Mouse (Mus musculus): ENCODE measurements around the gene Mtif2. TPM values are rescaled to one million over a fixed set of nuclear protein-coding genes. Genes with fewer than 3 reads are reported as not detected.
"Not testable (repeated sequence)": the region's sequence is repeated elsewhere in the genome, so short reads cannot be mapped to it uniquely, and the experiment has no call there.

Mtif2 gene
- polyA plus RNA-seq, 1 experiment from 2014 or later = 20.2 TPM

DNA sequence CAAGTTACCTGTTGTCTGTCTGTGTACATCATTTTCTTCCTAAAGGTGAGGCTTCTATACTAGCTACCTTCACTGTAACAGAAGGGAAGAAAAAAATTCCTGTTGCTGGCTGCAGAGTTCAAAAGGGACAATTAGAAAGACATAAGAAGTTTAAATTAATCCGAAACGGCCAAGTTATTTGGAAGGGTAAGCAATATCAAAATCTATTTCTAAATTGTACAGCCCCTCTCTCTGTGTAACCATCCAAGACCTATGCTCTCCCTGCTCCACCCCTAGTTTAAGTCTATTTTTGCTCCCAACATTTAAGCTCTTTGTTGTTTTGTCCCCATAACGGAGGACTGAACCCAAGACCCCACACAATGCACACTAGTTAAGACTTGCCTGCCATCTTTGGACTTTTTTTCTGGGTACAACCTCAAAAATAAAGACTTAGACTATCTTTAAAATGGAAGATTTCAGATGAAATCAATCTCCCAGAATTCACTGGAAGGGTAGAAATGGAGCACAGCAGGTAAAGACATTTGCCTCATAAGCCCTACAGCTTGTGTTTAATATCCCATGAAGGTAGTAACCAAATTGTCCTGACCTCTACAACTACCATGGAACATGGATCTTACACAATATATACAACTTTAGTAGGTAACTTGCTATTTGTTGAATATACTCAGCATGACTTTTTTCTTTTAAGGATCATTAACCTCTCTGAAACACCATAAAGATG lies 18.2 kb downstream of the Mtif2 start:
- Histone ChIP-seq H3K4me3 (ENCODE audit: low read depth, low read length) (no peak overlapping the region), H3K27ac (ENCODE audit: low read depth) (no peak overlapping the region), H3K36me3 (replicated peaks; ENCODE audit: insufficient read depth, low read length) (peaks cover 48% of the 10 kb centered on the region), H3K4me2 (ENCODE audit: low read depth, low read length) (no peak overlapping the region), H3K9ac (replicated peaks) (no peak overlapping the region), H3K4me1 (ENCODE audit: insufficient read depth) (peaks cover 16% of the 10 kb centered on the region), H3K9me3 (ENCODE audit: low read length) (no peaks in the 10 kb centered on the region), H3K27me3 (ENCODE audit: insufficient read depth, low read length) (no peaks in the 10 kb centered on the region)
- ATAC-seq = no peak
- TF ChIP-seq EP300 (IDR thresholded peaks at IDR 0.05; ENCODE audit: low read depth) (no peak), CTCF (IDR thresholded peaks at IDR 0.05; ENCODE audit: low read depth) (no peak)
- DNase-seq = no peak
- 83% methylated on average over 3 of the region's 3 CpGs for WGBS (ENCODE audit: insufficient replicate concordance)

DNA sequence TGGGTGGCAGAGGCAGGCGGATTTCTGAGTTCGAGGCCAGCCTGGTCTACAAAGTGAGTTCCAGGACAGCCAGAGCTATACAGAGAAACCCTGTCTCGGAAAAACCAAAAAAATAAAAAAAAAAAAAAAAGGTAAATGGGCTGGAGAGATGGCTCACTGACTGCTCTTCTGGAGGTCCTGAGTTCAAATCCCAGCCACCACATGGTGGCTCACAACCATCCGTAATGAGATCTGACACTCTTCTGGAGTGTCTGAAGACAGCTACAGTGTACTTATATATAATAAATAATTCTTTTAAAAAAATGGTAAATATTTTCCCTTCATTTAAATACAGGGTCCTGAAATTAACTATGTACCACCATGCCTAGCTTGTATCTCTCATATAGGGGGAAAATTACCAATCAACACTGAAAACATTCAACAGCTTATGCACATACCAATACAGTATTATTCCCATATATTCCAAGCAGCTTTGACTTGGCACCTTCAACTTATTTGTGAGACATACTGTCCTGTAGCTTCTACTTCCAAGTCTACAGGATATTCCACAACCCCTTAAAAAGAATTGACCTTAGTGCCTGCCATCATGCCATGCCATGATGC lies 19.0 kb downstream of the Mtif2 start:
- H3K27me3 ChIP-seq (ENCODE audit: insufficient read depth, low read length); DNase-seq; H3K4me2 ChIP-seq (ENCODE audit: low read depth, low read length); H3K9ac ChIP-seq (replicated peaks); H3K4me3 ChIP-seq (ENCODE audit: low read depth, low read length); H3K9me3 ChIP-seq (ENCODE audit: low read length); ATAC-seq; H3K27ac ChIP-seq (ENCODE audit: low read depth): not testable (repeated sequence)
- peaks cover 43% of the 10 kb centered on the region for H3K36me3 ChIP-seq (replicated peaks; ENCODE audit: insufficient read depth, low read length)
- WGBS (ENCODE audit: insufficient replicate concordance) = 80% methylated on average over 4 of the region's 4 CpGs
- H3K4me1 ChIP-seq (ENCODE audit: insufficient read depth) = peaks cover 16% of the 10 kb centered on the region

DNA sequence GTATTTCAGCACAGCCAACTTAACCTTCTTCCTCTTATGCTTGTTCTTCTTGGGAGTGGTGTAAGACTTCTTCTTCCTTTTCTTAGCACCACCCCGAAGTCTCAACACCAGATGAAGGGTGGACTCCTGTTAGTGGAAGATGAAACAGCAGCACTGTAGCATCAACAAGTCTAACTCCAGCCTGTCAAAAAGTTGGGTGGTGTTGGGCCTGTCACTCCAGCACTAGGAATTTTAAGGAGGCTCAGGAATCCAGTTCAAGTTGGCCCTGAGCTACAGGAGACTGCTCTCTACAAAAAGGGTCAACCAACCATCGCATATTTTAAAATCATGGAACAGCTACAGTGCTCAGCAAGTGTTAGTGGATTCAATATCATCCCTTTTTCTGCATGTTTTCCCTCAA lies 20.1 kb downstream of the Mtif2 start:
- not testable (repeated sequence) for H3K9me3 ChIP-seq (ENCODE audit: low read length); H3K27me3 ChIP-seq (ENCODE audit: insufficient read depth, low read length); ATAC-seq; DNase-seq
- Histone ChIP-seq H3K36me3 (replicated peaks; ENCODE audit: insufficient read depth, low read length) (peaks cover 34% of the 10 kb centered on the region), H3K9ac (replicated peaks) (peak overlapping the region; percentile 92), H3K4me1 (ENCODE audit: insufficient read depth) (peaks cover 16% of the 10 kb centered on the region), H3K4me2 (ENCODE audit: low read depth, low read length) (peak overlapping the region; percentile 81), H3K4me3 (ENCODE audit: low read depth, low read length) (peak overlapping the region; percentile 89), H3K27ac (ENCODE audit: low read depth) (peak overlapping the region; percentile 63; the same call in 1 of the 2 replicates)
- 52% methylated on average over 2 of the region's 2 CpGs for WGBS (ENCODE audit: insufficient replicate concordance)

DNA sequence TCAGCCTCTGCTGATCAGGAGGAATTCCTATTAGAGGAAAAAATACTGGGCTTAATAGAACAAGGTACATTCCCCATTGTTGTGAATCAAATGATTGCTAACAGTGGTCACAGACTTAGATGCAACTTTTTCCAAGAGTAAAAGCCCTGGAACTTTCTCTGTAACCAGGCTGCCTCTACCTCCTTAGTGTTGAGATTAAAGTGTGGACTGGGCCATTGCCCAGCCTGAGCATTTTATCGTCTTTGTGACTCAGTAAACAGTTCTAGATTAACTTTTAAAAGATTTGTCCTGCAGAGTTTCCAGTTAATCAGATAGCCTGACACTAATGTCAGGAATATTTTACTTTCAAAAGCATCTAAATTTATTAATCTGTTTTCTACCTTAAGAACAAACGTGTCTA lies 20.6 kb downstream of the Mtif2 start:
- Histone ChIP-seq H3K4me3 (ENCODE audit: low read depth, low read length) (peak overlapping the region; percentile 89), H3K9me3 (ENCODE audit: low read length) (no peaks in the 10 kb centered on the region), H3K36me3 (replicated peaks; ENCODE audit: insufficient read depth, low read length) (peaks cover 31% of the 10 kb centered on the region), H3K4me2 (ENCODE audit: low read depth, low read length) (peak overlapping the region; percentile 81), H3K9ac (replicated peaks) (peak overlapping the region; percentile 92), H3K4me1 (ENCODE audit: insufficient read depth) (peaks cover 16% of the 10 kb centered on the region), H3K27me3 (ENCODE audit: insufficient read depth, low read length) (no peaks in the 10 kb centered on the region), H3K27ac (ENCODE audit: low read depth) (peak overlapping the region; percentile 70; the same call in 1 of the 2 replicates)
- ATAC-seq (no peak), DNase-seq (no peak)
- TF ChIP-seq EP300 (IDR thresholded peaks at IDR 0.05; ENCODE audit: low read depth) (no peak), CTCF (IDR thresholded peaks at IDR 0.05; ENCODE audit: low read depth) (no peak)
- 6% methylated on average over 2 of the region's 2 CpGs for WGBS (ENCODE audit: insufficient replicate concordance)

DNA sequence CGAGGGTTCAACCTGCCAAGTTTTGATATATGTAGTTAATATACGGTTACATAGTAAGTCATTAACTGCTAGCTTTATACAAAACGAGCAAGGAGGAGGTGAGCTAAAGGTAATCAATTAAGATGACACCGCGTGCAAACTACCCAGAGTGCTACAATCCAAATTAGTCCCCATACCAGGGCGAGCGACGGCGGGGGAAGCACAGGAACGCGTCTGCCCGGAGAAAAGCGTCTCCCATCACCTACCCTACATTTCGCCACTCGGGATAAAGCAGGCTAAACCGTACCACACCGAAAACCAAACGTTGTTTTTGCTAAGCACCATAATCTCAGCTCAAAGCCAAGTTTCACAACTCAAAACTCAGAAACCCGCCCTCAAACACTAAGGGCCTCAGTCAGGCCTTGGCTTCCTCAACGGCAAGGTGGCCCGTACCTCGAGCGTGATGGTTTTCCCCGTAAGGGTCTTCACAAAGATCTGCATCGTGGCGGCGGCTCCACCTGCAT lies 21.1 kb downstream of the Mtif2 start:
- Histone ChIP-seq H3K27ac (ENCODE audit: low read depth) (peak overlapping the region; percentile 70), H3K4me1 (ENCODE audit: insufficient read depth) (peaks cover 16% of the 10 kb centered on the region), H3K27me3 (ENCODE audit: insufficient read depth, low read length) (no peaks in the 10 kb centered on the region), H3K9ac (replicated peaks) (peak overlapping the region; percentile 92), H3K4me3 (ENCODE audit: low read depth, low read length) (peak overlapping the region; percentile 89), H3K4me2 (ENCODE audit: low read depth, low read length) (peak overlapping the region; percentile 81), H3K9me3 (ENCODE audit: low read length) (no peaks in the 10 kb centered on the region), H3K36me3 (replicated peaks; ENCODE audit: insufficient read depth, low read length) (peaks cover 29% of the 10 kb centered on the region)
- 1% methylated on average over 27 of the region's 27 CpGs for WGBS (ENCODE audit: insufficient replicate concordance)
- no peak for DNase-seq
- TF ChIP-seq CTCF (IDR thresholded peaks at IDR 0.05; ENCODE audit: low read depth) (no peak), EP300 (IDR thresholded peaks at IDR 0.05; ENCODE audit: low read depth) (no peak)
- peak; percentile 38 for ATAC-seq

DNA sequence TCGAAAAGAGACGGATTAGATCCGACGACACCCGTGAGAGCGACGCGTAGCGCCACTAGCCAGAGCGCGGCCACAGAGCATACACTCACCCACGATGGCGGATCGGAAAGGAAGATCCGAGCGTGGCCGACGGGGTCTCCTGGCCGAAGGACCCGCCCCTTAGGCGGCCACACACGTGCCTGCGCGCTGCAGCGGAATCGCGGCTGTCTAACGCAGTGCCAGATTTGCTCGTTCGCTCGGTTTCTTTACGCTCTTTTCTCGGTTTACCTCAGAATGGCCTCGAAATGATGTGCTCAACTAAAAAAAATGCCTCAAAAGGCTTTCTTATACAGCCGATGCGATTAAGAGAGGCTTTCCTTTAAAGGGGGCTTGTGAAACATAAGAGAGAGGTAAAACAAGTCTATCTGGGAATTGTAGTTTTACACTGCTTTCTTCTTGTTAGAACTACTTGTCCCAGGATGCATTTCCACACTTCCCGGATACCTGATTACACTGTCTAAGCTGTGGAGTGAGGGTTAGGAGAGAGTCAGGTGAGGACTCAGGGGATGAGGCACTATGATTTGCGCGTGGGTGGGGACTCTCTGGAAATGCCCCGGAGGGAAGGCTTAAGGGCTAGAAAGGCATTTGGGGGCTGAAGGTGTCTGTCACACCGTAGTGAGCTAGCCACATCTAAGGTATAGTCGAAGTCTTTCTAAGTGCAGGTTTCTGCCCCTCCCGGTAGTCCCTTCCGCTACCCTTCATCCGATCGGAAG lies 21.7 kb downstream of the Mtif2 start, which contains the start of the genes Clhc1 and Rps27a:
Gene Clhc1, plus strand, starts transcription at position 199 of the 752 bp plus-strand sequence.
Gene Rps27a, minus strand, starts transcription at position 358 of the 752 bp plus-strand sequence.
- H3K4me1 ChIP-seq (ENCODE audit: insufficient read depth) = peaks cover 16% of the 10 kb centered on the region
- TF ChIP-seq CTCF (IDR thresholded peaks at IDR 0.05; ENCODE audit: low read depth) (0 out of 2 replicates have a peak, but pooled peaks have one; percentile 17), EP300 (IDR thresholded peaks at IDR 0.05; ENCODE audit: low read depth) (peak; percentile 81; the same call in 1 of the 2 replicates)
- peak within 1 kb of the TSS; percentile 92 for H3K9ac ChIP-seq (replicated peaks)
- peak within 1 kb of the TSS; percentile 81 for H3K4me2 ChIP-seq (ENCODE audit: low read depth, low read length)
- WGBS (ENCODE audit: insufficient replicate concordance) = under 1% methylated on average over 46 of the region's 46 CpGs
- peak within 1 kb of the TSS; percentile 89 for H3K4me3 ChIP-seq (ENCODE audit: low read depth, low read length)
- H3K27ac ChIP-seq (ENCODE audit: low read depth) = peak within 1 kb of the TSS; percentile 70
- peaks cover 26% of the 10 kb centered on the region for H3K36me3 ChIP-seq (replicated peaks; ENCODE audit: insufficient read depth, low read length)
- DNase-seq (peak; percentile 95), ATAC-seq (peak; percentile 98)
- H3K27me3 ChIP-seq (ENCODE audit: insufficient read depth, low read length) = no peaks in the 10 kb centered on the region
- no peaks in the 10 kb centered on the region for H3K9me3 ChIP-seq (ENCODE audit: low read length)
